Mouse (Mus musculus) kidney, postnatal 4 days (tissue): ENCODE measurements around the gene Hal.

Experiments used
- DNase-seq, 2 experiments: peaks; one replicate each; pipeline ENCODE4 v3.0.0; 2021; ENCODE audit warnings: mixed read lengths in 2 of 2

Gene Hal

DNA sequence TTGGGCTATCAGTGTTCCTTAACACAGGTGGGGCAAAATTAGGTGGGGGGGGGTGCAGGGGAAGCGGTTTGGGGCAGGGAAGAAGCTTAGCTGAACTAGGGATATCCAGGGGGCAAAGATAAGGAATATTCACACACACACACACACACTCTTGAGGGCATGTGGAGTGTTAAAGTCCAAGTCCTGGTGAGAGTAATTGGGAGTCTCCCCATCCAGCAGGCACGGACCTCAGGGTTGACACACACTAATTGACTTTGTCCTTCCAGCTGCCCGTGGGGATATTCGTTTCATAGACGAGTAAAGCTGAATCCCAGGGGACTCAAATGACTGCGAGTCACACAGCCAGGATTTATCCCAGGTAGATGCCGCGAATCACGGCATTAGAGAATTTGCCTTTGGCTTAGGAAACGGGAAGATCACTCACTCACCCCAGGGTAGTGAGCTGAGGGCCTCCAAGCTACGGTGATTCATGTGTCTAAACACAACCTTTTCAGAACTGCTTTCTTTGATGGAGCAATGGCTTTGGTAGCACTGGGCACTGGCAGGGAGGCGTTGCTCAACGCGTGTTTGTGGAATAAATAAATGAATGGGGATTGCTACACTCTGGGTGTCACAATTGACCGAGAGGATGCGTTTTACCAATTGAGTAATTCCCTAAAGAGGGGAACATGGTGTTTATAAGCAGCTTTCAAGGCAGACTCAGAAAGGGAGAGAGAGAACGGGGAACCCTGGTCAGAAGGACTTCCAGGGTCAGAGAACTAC, at the start of gene Hal:
Hal (plus strand) TSS at position 703 of the 762 bp plus-strand sequence.
- DNase-seq, result no peak

DNA sequence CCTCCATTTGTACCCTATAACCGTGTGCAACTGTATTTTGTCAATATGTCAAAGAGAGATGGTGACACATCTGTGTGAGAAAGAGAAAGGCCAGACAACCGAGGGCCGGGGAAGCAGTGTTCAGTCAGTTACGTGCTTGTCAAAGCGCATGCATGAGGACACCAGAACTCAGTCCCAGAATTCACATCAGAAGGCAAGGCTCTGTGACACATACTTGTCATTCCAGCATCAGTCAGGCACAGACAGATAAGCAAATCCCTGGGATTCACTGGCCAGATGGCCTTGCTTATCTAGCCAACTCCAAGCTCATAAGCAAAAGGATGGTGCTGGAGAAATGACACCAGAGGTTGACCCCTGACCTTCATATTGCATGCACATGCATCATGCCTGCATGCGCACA, 47.1 kb upstream of the Hal start:
- DNase-seq, result no peak

DNA sequence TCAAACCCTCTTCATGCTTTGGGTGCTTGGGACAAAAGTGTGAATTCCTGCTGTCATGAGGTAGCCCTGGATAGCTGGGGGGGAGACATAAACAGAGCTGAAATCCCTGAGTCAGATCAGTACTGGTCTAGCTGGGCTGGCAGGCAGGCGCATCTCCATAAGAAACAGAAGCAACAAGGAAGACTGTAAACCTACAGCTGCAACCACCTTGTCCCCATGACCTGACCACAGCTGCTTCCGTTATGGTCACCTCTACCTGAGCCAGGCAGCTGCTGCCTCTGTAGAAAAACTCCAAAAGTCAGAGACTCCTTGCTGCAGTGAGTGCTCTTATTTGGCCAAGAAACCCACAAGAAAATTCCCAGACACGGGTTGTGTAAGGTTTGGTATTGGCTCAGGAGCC, 46.4 kb upstream of the Hal start:
- no peak for DNase-seq

- DNase-seq, result no peak
Observed at GRCm38 (mm10) chr10:93444407-93444806, 44.2 kb upstream of the Hal start.

- no peak for DNase-seq
Observed at GRCm38 (mm10) chr10:93447398-93447797, 41.2 kb upstream of the Hal start.

DNA sequence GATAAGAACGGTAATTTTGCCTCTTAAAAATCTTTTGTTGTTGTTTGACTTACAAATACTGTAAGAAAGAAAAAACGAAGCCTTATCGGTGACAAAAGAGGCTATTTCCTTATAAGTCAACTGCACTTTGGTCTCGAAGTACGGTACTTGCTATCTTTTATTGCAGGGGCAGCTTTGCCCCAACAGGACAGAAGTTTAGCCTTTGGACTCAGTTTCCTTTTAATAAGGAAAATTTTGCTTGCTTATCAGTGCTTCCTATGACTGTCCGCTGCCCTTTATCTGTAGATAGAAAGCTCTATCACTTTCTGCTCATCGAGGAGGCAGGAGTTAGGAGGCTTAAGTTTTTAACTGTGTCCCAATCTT, 33.9 kb upstream of the Hal start:
- no peak for DNase-seq

GRCm38 (mm10) chr10:93460106-93460505, 28.5 kb upstream of the Hal start:
- no peak for DNase-seq

- DNase-seq, result no peak
Observed at GRCm38 (mm10) chr10:93462692-93463382, 25.7 kb upstream of the Hal start.

DNA sequence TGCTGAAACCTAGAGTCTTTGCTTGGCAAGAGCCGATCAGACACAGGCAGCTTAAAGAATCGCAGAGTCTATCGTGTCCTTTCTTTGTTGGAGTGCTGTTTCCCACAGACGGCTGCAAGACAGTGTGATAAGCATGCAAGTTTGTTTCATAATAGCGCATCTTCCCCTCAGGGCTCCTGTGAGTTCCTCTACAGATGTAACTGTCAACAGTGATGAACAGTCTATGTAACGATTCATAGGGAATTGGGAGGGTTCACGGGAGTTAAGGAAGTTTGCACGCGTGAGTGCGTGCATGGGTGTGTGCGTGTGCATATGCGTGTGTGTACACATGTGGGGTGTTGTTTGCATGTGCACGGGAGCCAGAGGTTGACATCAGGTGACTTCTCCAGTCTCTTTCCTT, 25.0 kb upstream of the Hal start:
- no peak for DNase-seq

- no peak for DNase-seq
Observed at GRCm38 (mm10) chr10:93467259-93467658, 21.3 kb upstream of the Hal start.

GRCm38 (mm10) chr10:93467791-93468190, 20.8 kb upstream of the Hal start:
- DNase-seq, result no peak

DNA sequence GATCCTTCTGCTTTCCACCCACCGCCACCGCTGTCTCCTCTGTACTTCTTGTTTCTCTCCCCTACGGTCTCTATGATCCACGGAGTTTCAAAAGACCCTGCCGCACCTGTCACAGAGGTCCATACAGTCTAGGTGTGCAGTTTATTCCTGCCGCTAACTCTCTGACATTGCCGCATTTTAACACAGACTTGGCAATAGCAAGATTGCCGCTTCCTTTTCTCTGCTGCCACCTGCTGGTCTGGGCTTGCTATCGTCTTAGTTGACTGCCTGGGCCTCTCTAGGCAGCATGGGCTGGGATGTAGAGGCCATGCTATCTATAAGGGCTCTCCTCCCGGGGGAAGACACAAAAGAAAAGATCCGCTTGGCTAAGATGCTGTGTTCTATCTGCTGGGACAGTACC, 17.2 kb upstream of the Hal start:
- peak; percentile 93 to 94 for DNase-seq

DNA sequence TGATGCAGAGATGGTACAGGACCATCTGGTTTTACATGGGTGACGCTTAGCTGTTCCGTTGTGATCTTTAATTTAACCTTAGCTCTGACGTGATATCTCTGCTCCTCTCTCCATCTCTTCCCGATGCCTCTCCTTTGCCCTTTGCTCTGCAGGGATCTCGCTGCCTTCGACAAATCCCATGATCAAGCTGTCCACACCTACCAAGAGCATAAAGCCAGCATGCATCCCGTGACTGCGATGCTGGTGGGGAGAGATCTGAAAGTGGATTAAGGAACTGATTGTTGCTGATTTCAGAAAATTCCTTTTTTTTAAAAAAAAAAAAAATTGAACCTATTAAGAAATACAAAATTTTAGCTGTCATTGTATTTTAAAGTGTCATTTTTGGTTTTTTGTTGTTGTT, 4.1 kb upstream of the Hal start:
- DNase-seq, result no peak

DNA sequence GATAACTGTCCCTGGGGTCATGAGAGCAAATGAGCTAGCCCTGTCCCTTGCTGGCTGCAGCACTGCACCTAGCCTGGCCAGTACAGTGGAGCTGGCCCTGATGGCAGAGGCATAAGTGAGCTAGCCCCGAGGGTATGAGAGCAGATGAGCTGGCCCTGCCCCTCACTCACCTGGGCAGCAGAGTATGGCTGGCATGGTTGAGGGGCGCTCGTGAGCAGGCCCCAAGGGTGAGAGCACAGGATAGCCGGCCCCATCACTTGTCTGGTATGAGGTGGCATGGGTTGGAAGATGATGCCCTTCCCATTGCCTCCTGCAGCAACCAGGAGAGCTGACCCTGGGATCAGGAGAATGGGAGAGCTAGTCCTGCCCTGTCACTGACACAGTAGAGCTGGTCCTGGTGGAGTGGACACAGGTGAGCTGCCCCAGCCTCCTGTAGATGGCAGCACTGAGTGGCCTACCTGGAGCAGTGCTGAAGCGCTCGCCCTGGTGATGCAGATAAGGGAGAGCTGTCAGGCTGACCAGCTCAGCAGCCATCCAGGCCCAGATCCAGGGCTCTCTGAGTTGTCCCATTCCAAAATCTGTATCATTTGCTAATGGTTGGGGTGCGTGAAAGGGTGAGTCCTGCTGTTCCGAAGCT, 3.4 kb upstream of the Hal start:
- DNase-seq, result peak; percentile 73 to 79

GRCm38 (mm10) chr10:93486622-93487021, 1.9 kb upstream of the Hal start:
- DNase-seq, result peak; percentile 34 to 54

GRCm38 (mm10) chr10:93488828-93489226, 259 bp downstream of the Hal start:
- DNase-seq, result no peak

GRCm38 (mm10) chr10:93490451-93490850, 1.9 kb downstream of the Hal start:
- DNase-seq, result no peak

DNA sequence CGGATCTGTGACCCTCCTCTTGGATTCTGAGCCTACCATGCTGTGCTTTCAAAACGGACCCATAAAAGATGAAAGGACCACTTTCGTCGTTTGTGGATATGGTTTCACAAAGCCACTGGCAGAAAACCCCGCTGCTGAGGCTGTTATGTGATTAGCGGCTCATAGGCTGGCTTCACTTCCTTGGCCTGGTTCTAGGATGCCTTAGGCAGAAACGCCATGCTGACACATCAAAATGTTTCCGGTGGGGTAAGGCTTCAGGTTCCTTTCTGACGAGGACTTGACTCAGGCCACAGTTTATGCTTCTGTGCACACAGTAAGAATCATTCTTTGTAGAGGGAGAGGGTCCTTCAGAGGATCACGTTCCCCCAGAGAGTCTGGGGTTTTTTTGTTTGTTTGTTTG, 12.3 kb downstream of the Hal start:
- no peak for DNase-seq

DNA sequence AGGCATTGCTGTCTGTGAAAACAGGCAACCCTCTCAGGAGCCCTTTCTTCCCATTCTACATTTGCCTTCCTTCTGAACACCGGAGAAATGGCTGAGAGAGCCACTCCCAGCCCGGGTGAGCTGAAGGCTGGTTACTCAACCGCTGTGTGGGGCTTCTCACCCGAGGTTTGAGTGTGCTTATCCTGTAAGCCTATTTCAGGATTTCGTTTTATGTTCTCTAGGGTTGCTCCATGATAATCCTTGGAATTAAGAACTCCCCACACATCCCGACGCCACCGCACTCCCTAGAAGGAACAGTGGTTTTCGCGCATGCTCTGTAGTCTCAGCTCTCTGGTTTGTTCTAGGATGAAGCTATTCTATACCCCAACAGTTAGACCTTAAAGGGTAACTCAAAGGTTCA, 12.8 kb downstream of the Hal start:
- no peak for DNase-seq

- DNase-seq, result no peak
Observed at GRCm38 (mm10) chr10:93508383-93508970, 19.9 kb downstream of the Hal start.

GRCm38 (mm10) chr10:93509532-93510153, 21.1 kb downstream of the Hal start:
- DNase-seq, result no peak

DNA sequence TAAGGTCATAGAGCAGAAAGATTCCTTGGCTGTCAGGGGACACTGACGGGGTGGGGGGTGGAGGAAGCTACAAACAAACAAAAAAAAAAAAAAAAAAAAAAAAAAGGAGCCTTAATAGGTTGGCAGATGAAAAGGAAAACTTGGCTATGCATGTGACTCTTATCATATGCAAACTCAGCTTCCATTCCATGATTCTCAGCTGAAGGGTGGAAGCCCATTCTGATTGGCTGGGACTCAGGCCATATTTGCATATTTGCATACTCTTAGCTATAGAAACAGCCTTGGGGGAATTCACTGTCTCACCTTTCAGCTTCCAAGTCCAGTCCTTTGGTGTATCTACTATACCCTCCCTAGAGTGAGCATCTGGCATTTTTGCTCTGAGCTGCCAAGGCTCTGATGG, 26.9 kb downstream of the Hal start:
- no peak for DNase-seq

DNA sequence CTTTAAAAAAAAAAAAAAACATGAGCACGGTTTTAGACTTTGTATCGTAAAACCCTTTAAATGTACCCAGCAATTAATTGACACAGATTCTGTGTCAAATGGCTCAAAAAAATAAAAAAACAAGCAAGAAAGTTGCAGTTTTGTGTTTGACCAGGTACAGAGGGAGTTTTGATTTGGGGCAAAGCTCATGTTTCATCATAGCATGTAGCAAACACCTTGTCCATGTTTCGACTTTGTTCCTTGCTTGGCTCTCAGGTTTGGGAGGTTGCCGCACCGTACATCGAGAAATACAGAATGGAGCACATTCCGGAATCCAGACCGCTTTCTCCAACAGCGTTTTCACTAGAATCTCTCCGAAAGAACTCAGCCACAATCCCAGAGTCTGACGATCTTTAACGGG, 27.4 kb downstream of the Hal start:
- no peak for DNase-seq
